Mouse (Mus musculus) brain, adult 2 months (tissue): ENCODE results near the gene Aplp1.

Experiments used
- DNase-seq: peaks from one replicate; pipeline ENCODE4 v3.0.0; 2011; ENCODE audit warnings: low read depth, low spot score

Aplp1 gene

GRCm38 (mm10) chr7:30450241-30450640, 4.9 kb upstream of the Aplp1 start:
- DNase-seq = no peak

GRCm38 (mm10) chr7:30444154-30444970, 973 bp downstream of the Aplp1 start:
- DNase-seq = peak; percentile 92

- DNase-seq = peak; percentile 67
Measured at GRCm38 (mm10) chr7:30443696-30444095, 1.6 kb downstream of the Aplp1 start.

DNA sequence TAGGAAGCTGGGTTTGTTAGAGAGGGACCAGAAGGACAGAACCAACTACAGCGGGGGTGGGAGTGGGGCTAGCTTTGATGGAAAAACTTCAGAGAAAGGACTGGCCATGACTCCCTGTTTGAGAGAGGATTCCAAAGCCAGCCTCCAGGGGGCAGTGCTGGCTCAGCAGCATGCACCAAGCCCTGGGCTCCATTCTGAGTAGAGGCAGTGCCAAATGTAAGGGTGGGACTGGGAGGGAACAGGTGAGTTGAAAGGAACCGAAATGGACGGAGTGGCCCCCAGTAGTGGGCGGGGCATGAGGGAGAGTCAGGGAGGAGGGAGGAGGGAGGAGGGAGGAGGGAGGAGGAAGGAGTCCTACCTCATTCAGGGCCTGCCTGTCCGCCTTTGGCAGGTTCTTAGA, 4.6 kb downstream of the Aplp1 start:
- peak; percentile 77 for DNase-seq

GRCm38 (mm10) chr7:30439734-30440133, 5.6 kb downstream of the Aplp1 start:
- no peak for DNase-seq

- DNase-seq = no peak
Measured at GRCm38 (mm10) chr7:30436879-30437278, 8.5 kb downstream of the Aplp1 start.

- no peak for DNase-seq
Measured at GRCm38 (mm10) chr7:30435156-30435555, 10.2 kb downstream of the Aplp1 start.

DNA sequence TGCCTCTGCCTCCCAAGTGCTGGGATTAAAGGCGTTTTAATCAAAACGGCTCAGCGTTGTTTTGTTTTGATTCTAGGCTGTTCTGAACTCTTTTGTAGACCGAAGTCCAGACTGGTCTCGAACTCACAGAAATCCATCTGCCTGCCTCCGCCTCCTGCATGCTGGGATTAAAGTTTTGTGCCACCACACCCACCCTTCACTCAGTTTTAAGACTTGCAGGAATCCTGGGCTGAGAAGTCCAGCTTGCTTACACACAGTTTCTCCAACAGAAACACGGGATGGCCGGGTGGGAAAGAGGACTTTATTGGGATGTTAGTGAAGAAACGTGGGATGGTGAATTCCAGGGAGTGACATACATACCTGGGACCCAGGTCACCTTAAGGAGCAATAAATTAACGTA, 10.6 kb downstream of the Aplp1 start:
- no peak for DNase-seq

- DNase-seq = no peak
Measured at GRCm38 (mm10) chr7:30434238-30434637, 11.1 kb downstream of the Aplp1 start.

DNA sequence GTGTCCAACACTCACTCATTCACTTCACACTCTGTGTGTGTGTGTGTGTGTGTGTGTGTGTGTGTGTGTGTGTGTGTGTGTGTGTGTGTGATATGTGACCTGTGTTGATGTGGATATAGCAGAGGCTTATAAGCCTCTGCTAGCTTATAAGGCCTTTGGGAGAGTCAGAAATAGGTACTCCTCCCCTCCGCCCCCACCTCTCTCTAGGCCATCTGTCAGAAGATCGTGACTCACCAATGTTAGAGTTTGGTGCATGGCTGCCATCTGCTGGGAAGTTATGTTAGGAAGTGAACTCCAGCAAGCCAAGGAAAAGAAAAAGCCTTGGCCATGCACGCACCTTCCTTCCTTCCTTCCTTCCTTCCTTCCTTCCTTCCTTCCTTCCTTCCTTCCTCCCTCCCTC, 13.5 kb downstream of the Aplp1 start:
- DNase-seq = peak; percentile 98

DNA sequence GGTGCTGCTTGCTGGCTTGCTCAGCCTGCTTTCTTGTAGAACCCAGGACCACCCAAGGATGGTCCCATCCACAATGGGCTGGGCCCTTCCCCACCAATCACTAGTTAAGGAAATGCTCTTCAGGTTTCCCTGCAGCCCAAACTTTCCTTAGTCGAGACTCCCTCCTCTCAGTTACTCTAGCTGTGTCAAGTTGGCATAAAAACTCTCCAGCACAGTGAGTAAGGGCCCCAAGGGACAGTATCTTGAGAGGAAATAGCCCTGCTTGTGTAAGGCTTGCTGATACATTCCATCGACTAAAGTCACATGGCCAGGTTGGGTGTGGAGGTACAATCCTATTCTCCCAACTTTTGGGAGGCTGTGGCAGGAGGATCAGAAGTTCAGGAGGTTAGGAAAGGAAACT, 15.1 kb downstream of the Aplp1 start:
- DNase-seq = no peak

DNA sequence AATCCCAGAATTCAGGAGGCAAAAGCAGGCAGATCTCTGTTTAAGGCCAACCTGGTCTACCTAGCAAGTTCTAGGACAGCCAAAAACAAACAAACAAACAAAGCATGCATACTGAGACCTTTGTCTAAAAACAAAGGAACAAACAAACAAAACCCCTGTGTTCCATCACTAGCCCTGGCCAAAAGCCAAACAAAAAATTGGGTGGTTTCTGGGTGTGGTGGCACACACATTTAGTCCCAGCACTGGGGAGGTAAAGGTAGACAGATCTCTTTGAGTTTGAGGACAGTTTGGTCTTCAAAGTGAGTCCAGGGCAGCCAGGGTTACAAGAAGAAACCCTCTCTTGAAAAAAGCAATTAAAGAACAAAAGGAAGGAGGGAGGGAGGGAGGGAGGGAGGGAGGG, 16.0 kb downstream of the Aplp1 start:
- no peak for DNase-seq

GRCm38 (mm10) chr7:30423071-30423641, 22.2 kb downstream of the Aplp1 start:
- DNase-seq = peak; percentile 83

- DNase-seq = no peak
Measured at GRCm38 (mm10) chr7:30422560-30422959, 22.8 kb downstream of the Aplp1 start.

- DNase-seq = peak; percentile 97
Measured at GRCm38 (mm10) chr7:30421890-30422435, 23.4 kb downstream of the Aplp1 start.

DNA sequence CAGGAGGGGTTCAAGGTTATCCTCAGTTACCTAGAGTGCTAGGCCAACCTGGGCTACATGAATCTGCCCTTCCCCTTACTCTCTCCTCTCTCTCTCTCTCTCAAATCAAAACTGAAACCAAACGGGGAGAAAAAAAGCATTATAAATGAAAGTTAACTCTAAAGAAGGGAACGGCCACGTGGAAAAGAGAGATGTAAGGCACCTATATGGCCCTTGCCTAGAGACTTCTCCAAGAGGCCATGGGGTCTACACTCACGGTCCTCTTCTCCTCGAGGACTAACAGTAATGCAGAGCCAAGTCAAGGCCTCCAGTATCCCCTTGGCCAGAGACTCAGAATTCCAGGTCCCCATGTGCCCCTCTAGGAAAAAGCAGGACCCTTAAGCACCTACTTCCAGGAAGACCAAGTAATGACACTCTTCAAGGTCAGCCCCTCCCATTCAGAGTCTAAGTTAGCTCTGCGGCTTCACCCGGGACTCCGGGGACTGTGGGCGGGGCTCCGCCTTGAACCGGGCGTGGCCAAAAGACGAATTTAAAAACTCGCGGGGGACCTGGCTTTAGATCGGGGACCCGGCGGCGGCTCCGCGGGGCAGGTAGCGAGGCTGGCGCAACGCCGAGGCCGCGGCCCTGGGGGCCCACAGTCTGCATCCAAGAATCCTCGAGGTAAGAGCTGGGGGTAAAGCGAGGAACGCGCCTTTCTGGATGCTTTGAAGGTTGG, 24.0 kb downstream of the Aplp1 start, which contains the start of gene Nfkbid:
Nfkbid (plus strand) TSS at position 558 of the 715 bp plus-strand sequence.
- peak; percentile 68 for DNase-seq

DNA sequence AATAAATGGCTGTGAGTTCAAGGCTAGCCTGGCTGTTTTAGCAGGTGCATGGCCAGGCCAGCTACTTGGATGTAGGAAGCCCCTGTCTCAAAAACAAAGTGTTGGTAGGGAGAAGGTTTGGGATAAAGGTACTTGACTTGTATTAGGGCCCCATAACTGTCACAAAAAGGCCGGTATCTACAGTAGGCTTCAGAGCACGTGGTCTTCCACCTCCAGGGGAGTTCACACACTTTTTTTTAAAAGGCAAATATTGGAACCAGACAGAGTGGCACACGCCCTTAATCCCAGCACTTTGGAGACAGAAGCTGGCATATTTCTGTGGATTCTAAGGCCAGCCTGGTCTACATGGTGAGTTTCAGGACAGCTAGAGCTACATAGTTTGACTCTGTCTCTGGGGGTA, 24.7 kb downstream of the Aplp1 start:
- DNase-seq = no peak

DNA sequence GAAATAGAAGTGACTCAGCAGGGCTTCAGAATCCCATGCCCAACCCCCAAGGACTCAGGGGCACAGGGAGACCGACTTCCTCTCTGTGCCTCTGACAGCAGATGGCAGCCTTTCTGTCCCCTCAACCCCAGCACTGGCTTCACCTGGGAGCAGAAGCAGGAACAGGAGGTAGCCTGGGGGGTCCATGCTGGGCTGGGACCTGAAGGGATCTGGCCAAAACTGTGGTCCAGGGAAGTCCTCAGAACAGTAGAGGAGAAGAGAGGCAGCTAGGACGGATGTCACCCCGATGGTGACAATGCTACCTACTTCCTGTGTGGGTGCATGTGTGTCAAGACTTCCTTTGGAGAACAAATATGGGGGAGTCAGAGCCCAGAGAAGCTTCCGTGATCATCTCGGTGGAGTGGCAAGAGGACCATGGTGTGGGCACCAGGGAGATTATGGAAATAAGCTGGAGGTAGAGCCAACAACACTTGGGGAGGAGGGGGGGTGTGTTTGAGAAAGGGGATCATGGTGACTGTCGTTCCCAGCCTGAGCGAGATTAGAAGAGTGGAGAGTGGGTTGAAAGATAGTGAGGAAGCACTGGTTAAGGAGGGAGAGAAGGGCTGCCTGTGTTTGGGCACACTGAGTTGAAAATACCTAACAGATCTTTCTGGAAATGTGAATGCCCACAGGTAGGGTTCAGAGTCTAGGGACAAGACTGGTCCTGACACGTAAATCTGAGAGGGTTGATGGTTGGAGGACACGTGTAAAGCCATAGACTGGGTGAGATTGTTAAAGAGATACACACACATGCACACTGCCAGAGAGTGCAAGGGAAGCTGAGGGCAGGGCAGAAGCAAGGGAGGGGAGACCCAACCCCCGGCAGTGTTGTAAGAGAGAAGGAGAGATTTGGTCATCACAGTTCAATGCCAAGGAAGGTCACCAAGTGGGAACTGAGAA, 25.5 kb downstream of the Aplp1 start, which contains the start of gene Hcst:
Hcst (minus strand) TSS at position 294 of the 939 bp plus-strand sequence.
- peak; percentile 34 for DNase-seq

- DNase-seq = no peak
Measured at GRCm38 (mm10) chr7:30417856-30418255, 27.5 kb downstream of the Aplp1 start.

DNA sequence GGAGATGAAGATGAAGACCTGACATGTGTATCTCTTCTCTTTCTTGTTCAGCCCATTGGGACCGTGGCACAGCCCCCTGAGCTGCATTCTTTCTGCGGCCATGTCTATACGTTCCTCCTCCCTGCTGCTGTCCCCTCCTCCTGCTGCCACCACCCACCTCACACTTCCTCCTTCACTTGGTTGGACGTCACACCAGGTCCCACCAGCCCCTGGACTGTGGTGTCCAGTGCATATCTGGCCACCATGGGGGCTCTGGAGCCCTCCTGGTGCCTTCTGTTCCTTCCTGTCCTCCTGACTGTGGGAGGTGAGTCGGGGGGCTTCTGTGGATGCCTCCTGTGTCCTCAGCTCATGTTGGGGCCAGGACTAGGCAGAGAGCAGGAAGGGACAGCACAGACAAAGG, 31.7 kb downstream of the Aplp1 start, which contains the start of gene Tyrobp:
Tyrobp (plus strand) TSS at position 165 of the 400 bp plus-strand sequence.
- DNase-seq = no peak

- peak; percentile 41 for DNase-seq
Measured at GRCm38 (mm10) chr7:30412735-30413147, 32.6 kb downstream of the Aplp1 start.
